Mouse (Mus musculus): ENCODE measurements at regions not wholly inside any gene's neighbourhood (a gene's known extent, or its start where the extent isn't known, plus 50 kb on each side); places are given as distances from the start of the nearest gene placed in this dataset.

GRCm38 (mm10) chr2:147791434-147791833, 255.3 kb downstream of the Foxa2 start:
- TF ChIP-seq CTCF (IDR thresholded peaks at IDR 0.05; ENCODE audit: low read depth) (no peak), EP300 (IDR thresholded peaks at IDR 0.05; ENCODE audit: low read depth) (no peak)
